Mouse (Mus musculus) mesoderm, embryonic 11.5 days (tissue): ENCODE measurements at regions not wholly inside any gene's neighbourhood (a gene's known extent, or its start where the extent isn't known, plus 50 kb on each side); places are given as distances from the start of the nearest gene placed in this dataset.
"Not testable (repeated sequence)": the region's sequence is repeated elsewhere in the genome, so short reads cannot be mapped to it uniquely, and the experiment has no call there.

Source experiments
- DNase-seq: peaks from one replicate; pipeline ENCODE4 v3.0.0-alpha.2; 2012; ENCODE audit warnings: low read depth, low spot score

DNA sequence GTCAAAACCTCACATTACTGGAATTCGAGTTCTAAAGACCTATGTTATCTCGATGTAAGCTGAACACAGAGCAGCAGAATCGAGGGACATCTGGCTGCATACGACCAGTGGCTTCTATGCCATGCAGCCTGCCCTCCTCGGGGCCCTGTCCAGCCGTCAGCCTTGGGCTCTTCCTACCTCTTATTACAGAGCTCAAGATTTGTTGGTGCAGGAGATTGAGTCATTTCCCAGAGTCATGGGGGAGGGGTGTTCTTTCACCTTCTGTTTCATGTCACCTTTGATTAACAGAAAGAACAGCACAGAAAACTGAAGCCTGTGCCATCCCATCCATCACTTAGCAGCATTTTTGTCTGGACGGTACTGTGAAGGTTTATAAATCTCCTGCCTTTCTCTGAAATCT is 52.1 kb downstream of the Sst start:
- peak; percentile 18 for DNase-seq

DNA sequence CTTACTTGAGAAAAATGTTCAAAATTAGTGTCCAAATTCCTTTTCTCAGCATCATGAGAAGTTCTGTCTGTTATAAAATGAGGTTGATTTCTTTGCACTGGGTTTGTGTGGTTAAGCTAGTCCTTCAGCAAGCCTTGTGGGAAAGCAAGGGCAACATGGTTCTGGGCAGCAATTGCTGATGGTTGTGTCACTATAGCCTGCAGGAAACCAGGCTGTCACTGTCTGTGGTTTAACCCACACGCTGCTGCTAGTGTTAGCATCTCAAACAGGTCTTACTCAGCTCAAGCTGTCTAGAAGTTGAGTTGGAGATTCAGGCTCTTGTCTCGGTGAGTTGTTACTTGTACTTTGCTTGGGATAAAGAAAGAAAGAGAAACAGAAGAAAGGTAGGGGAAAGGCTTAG is 52.6 kb downstream of the Sst start:
- no peak for DNase-seq

- no peak for DNase-seq
Observed at GRCm38 (mm10) chr16:23834991-23835390, 55.8 kb downstream of the Sst start.

DNA sequence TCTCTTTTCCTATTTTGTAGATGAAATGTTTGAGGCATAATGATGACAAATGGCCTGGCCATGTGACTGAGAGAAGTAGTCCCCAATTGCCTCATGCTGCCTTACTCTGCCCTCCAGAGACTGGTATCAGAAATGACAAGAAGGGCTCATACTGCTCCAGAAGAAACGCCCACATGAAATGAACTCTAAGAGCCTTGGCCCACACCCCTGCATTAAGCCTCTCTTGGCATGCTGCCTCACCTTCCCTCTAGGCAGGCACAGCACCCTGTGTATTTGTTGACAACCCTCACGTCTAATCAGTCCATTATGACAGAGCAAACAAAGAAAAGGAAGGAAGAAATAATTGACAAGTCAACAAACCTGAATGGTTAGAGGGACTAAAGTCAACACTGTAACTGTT is 57.2 kb downstream of the Sst start:
- DNase-seq = no peak

GRCm38 (mm10) chr16:23833042-23833423 is 57.7 kb downstream of the Sst start:
- DNase-seq = peak; percentile 30

- no peak for DNase-seq
Observed at GRCm38 (mm10) chr16:23832393-23833041, 58.2 kb downstream of the Sst start.

- no peak for DNase-seq
Observed at GRCm38 (mm10) chr16:23825662-23826061, 65.1 kb downstream of the Sst start.

DNA sequence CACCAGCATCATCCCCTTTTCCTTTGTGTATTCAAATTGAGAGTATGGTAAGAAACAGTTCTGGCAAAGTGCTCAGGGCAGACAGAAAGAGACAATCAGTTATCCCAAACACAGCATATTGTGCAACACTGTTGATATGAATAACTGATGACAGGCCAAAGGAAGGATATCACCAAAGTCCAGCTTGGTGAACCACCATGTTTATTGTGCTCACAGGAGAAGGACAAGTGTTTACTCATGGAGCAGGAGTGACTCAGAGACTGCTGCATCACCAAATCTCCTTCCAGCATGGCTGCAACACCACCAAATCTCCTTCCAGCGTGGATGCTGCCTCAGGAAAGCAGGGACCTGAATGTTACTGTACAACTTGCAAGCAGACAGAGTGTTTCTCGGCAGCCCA is 105.5 kb downstream of the Sst start:
- DNase-seq = no peak

DNA sequence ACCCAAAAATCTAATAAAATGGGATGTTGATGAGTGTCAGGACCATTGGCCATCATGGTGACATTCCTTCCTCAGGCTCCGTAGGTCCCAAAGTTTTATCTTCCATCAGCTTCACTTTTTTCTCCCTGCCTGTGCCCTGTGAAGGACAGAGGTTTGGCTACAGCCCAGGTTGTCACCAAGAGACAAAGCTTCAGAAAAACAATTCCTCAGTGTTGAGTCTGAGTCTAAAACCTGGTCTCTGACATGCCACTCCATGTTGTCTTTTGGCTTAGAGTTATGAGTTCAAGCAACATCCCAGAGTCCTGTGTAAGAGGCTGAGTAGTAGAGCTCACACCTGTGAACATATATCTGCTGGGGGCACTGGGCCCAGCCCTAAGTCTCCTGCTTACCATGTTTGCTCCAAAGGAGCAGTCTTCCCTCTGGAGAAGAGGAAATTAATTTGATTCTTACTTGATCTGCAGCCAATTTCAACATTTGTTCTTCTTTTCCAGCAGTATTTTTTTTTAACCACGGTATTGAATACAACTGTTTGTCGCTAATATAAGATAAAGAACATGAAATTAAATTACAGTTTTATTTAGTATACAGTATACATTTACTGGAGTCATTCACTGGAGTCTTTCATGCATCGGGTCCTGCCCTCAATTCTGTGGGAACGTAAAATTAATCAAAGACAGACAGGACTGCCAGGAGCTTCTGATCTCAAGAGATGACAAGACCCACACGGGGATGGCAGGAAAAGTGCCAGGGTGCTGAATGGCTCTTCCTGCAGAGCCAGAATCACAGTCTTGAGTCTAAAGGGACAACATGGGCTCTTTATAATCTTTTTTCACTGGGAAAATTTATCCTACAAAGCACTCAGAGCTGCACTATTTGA is 106.5 kb downstream of the Sst start:
- no peak for DNase-seq

- no peak for DNase-seq
Observed at GRCm38 (mm10) chr16:23780440-23781231, 110.1 kb downstream of the Sst start.

GRCm38 (mm10) chr16:23777894-23778293 is 112.9 kb downstream of the Sst start:
- no peak for DNase-seq

DNA sequence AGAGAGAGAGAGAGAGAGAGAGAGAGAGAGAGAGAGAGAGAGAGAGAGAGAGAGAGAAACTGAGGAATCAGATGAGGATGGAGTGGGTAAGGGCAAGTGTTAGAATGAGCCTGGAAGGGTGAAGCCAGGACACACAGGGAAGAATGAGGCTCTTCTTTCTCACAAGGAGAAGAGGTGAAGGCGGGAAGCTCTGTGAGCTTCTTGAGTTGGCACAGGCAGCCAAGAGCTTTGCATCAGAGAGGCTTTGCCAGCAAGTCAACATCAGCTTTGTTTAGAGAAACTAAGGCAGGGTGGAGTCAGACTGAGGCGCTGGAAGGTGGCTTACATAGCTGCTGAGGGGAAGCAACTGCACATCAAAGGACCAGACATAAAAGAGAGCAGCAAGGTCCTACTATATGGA is 113.7 kb downstream of the Sst start:
- no peak for DNase-seq

DNA sequence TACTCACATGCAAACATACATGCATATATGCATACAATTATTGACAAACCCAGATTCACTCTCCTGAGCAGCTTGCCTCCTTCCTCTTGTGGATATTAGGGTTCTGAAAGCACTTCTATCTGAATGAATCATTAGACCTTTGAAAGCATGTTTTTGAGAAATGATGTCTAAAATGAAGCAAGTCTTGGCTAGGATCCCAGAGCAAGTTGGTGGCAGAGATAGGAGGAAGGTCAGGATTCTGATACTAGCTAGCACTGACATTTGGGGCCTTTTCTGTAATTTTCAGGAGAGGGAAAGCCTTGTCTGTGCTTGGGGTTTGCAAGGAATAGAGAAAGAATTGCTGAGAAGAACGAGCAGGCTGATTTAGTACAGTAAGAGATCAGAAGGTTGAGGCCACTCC is 114.3 kb downstream of the Sst start:
- DNase-seq = no peak

GRCm38 (mm10) chr16:23758136-23758812 is 132.5 kb downstream of the Sst start:
- DNase-seq = no peak

DNA sequence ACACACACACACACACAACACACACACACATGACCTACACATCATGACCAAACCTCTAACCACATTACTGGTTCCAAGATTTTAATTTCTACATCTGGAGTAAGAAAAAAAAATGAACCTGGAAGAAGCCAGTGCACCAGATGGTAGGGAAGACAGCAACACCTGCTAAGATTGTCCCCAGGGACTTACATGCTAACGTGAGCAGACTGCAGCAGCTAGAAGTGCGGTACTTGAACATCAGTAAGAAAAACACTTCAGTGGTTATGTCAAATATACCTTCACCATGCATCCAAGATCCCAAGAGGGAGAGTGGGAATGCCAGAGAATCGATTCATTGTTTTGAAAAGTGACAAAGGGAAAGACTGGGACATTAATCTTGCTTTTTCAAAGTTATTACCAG is 153.7 kb downstream of the Sst start:
- no peak for DNase-seq

- no peak for DNase-seq
Observed at GRCm38 (mm10) chr16:23735722-23736121, 155.0 kb downstream of the Sst start.

- no peak for DNase-seq
Observed at GRCm38 (mm10) chr16:23726562-23726961, 164.2 kb downstream of the Sst start.

GRCm38 (mm10) chr16:23721745-23722144 is 169.0 kb downstream of the Sst start:
- no peak for DNase-seq

DNA sequence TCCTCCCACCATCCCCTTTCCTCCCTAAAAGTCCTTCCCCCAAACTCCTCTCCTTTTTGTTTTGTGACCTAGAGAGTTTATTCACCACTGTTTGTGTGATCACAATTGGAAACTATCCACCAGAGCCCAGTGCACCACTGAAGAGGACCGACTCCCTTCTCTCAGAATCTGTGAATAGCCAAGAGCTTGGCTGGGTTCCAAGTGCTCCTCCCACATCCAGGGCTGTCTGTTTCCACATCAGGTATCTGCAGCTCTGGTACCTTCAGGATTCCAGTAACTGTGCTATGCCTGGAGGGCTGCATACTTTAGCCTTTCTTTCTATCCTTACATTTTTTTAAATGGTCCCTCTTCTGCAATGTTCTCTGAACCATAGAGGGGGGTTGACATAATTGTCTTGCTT is 180.5 kb upstream of the Masp1 start:
- no peak for DNase-seq

DNA sequence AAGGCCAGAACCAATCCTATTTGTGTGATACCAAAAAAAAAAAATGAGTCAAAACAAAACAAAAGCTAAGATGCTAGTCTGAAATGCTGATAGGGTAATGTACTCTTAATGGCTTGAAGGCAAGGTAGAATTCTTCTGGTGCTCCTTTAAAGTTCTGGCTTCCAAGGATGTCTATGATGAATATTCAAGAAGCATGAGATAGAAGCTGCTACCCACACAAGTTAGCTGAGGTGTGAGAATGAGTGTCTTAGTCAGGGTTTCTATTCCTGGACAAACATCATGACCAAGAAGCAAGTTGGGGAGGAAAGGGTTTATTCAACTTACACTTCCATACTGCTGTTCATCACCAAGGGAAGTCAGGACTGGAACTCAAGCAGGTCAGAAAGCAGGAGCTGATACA is 173.6 kb upstream of the Masp1 start:
- DNase-seq = not testable (repeated sequence)

DNA sequence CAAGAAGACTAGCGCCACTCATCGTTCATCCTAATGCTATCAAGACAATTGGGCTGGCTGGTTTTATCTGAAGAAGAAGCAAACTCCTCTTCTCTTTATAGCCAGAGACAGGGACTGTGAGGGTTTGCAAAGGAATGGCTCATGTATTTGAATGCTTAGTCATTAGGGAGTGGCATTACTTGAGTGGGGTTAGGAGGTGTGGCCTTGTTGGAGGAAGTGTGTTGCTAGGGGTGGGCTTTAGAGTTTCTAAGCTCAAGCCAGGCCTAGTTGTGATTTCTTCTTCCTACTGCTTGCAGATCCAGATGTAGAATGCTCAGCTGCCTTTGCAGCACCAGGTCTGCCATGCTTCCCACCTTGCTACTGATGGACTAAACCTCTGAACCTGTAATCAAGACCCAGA is 169.4 kb upstream of the Masp1 start:
- DNase-seq = no peak

GRCm38 (mm10) chr16:23686783-23687182 is 166.2 kb upstream of the Masp1 start:
- no peak for DNase-seq
